Mouse (Mus musculus) brain, embryonic 14.5 days (tissue): ENCODE data around the gene C1ql4.
A peak's percentile ranks its signal among the peaks of the same experiment; 100 is the strongest.

ENCODE experiments used
- CTCF ChIP-seq: fragments of 200-500 bp; IDR thresholded peaks from 2 replicates; pipeline ENCODE4 v1.5.1; 2012; ENCODE audit warnings: inconsistent platforms, mild to moderate bottlenecking, moderate library complexity, borderline replicate concordance; ENCODE audit not compliant: insufficient read depth, insufficient read length; ENCODE audit errors: extremely low read depth
- POLR2A ChIP-seq: fragments of 200-500 bp; IDR thresholded peaks from 2 replicates; pipeline ENCODE4 v1.6.1; 2012; ENCODE audit warnings: mild to moderate bottlenecking, inconsistent platforms, borderline replicate concordance; ENCODE audit not compliant: poor library complexity, insufficient read depth, insufficient read length, severe bottlenecking; ENCODE audit errors: extremely low read depth

DNA sequence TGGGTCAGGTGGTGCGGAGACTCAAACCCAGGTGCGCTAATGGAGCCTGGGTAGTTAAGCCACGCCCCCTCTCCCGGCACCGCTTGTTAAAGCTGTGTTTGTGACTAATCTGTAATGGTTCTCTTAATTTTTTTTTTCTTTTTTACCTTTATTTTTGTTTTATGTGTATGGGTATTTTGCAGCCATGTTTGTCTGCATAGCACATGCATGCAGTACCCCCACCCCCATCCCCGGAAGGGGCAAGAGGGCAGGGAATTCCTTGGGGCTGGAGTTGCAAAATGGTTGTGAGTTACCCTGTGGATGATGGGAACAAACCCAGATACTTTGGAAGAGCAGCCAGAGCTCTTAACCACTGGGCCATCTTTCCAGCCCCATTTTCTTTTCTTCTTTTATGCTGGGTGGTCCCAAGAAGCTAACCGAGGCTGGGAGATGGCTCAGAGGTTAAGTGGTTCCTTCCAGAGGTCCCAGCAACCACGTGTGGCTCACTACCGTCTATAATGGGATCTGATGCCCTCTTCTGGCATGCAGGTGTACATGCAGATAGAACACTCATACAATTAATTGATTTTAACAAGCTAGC is 25.9 kb upstream of the C1ql4 start:
- peak; percentile 32; the same call in 1 of the 2 replicates for TF ChIP-seq CTCF
- no peak for TF ChIP-seq POLR2A
